Mouse (Mus musculus) kidney, adult 8-10 months (tissue): ENCODE results near the gene Parp11.
"Not testable (repeated sequence)": the region's sequence is repeated elsewhere in the genome, so short reads cannot be mapped to it uniquely, and the experiment has no call there.

Experiments
- DNase-seq, 2 experiments: peaks; one replicate each; pipeline ENCODE4 v3.0.0; 2022

The Parp11 gene

DNA sequence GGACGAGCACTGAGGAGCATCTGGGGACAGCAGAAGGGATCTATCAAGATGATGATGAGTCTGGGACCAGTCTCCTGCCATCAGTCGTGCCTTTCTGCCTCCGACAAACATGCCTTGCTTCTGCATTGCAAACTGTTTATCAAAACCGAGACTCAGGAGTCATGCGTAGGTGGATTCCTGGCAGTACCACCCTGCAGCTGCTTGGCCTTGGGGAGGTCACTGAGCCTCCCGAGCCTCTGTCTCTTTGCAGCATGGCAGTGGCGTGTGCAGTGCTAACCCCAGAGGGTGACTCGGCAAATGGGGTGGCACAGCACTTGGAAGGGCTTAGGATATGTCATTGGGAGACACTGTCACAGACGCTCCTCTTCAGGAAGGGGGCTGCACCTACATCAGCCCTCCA lies 53.5 kb downstream of the Parp11 start:
- DNase-seq, result no peak

DNA sequence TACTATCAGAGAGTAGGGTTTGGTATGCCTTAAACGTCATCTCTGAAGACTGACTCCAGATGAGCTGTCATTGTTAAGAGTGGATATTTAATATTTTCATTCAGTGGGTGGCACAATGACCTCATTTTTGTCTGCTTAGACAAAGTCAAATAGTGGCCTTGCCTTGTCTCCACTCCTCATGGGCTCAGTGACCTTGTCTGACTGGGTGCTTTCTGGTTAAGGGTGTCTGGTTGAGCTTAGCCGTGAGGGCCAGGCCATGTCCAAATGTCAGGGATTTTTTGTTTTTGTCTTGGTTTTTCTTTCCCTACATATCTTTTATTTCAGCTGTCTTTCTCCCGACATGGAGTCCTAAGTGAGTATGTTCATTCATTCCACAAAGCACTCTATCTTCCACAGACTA lies 54.2 kb downstream of the Parp11 start:
- DNase-seq, result no peak

DNA sequence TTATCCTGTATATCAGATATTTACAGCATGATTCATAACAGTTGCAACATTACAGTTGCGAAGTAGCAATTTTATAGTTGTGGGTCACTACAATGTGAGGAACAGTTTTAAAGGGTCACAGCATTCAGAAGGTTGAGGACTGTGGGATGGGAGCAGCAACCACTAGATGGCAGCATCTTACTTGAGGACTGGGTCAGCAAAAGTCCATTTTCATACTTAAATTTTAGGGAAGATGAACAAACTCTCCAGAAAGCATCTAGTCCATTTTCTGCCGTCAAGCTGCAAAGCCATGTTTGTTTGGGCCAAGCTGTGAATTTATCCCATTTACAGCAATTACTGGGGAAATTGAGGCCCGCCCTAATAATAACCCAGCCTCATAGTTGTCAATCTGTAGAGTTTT lies 55.9 kb downstream of the Parp11 start:
- DNase-seq, result peak; percentile 10 to 31

DNA sequence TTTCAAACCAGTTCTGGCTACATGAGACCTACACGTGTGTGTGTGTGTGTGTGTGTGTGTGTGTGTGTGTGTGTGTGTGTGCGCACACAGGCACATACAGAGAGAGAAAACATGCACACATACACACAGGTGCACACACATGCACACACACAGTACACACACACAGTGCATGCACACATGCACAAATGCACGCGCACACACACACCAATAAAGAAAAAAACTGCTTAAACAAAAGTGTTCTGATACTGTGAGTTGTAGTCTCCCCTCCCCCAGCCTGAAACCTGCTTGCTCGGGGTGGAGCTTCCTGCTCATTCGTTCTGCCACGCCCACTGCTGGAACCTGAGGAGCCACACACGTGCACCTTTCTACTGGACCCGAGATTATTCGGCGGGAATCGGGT lies 67.1 kb downstream of the Parp11 start:
- not testable (repeated sequence) for DNase-seq

DNA sequence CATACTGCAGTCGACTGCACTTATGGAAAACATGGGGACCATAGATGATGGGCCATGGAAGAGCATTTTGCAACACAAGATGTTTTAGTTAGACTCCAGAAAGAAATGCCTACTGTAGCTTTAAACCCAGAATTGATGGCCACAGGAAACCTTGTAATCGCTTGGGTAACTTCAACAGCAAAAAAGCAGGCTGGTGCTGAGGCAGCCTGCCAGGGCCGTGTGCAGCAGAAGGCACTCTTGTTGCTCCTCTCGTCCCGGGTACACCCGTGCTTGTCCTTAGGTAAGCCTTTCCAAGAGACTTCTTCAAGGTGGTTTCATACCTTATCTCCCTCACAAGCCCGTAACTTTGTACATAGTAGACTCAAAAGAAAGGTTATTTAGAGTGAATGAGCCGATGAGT lies 74.5 kb downstream of the Parp11 start:
- DNase-seq, result no peak

DNA sequence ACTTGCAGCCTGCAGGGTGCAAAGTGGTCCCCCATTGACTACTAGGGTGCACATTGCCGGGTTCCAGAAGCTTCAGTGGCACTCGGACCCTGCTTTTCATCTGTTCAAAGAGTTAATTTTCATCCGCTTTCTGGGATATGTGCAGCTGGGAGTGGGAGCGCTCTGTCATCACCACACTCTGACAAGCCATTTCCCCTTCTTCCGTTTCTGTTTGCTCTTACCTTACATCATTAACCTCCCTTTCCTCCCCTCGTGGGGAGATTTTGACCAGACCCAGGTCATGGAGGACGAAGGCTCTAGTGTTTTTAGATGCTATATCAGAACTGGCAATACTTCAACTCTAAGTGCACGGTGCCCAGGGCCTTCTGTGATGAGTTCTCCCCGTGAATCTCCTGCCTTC lies 75.7 kb downstream of the Parp11 start:
- no peak for DNase-seq

DNA sequence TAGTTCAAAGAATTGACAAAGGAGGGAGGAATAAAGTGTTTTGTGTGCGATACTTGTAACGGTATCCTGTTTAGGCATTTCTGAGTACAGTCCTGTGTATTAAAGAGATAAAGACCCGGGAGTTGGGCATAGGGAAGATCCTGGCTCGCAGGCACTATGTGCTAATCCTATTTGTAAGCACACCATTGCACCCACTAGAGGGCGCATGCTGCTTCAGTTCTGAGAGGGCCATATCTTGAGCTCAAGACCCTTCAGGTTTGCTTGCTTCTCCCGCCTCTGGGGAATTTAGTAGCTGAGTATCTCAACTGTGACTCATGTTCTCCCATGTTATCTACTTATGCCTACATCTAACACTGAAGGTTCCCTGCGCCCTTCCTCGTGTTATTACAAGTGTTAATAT lies 77.8 kb downstream of the Parp11 start:
- peak in 1 of 2 experiments; percentile 47 for DNase-seq

DNA sequence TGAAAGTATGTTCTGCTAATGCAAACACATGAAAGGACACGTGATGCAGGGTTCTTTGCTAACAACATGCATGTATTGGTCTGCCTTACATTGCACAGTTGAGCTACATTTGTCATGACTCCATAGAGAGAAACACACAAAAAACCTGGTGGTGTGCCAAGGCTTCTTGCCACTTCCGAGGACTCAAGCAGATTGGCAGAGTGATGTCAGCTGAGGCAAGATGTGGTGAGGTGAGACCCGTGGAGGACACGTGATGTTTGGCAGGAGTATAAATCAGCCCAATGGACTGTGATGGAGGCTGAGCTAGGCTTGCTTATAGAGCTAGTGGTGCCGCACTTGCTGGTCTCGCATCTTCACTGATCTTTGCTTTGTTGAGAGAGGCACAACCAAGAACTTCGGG lies 82.0 kb downstream of the Parp11 start:
- no peak for DNase-seq

DNA sequence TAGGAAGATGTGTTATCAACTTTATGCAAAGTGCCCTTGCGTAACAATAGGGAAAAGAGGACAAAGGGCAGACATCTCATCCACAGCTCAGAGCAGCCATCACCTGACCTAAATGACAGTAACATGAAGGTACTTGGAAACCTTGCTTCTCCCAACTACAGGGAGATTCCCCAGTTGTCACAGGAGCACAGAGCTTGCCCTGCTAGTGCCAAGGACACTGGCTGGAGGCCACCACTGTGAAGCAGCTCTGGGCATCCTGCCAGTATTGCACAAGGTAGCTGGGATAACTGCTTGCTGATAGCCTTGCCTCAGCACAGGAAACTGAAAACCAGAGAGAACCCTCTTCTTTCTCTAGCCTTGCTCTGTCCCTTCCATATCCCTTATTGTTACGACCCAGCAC lies 82.8 kb downstream of the Parp11 start:
- DNase-seq, result peak; percentile 41 to 63

DNA sequence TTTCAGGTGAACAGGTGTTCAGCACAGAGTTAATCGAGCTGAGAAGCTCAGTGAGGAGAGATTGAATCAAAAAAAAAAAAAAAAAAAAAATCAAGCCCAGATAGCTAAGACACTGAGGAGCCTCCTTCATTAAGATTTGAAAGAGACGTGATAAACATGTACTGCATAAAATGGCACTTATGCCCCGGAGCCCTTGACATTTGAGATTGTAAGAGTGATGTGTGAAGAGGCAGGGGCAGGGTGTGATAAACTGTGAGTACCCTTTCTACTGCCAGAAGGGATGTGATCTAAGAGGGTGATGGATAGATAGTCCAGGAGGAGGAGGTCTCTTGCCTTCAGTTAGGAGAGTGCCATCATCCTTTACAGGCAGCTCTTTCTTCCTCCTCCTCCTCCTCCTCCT lies 83.6 kb downstream of the Parp11 start:
- DNase-seq, result no peak

DNA sequence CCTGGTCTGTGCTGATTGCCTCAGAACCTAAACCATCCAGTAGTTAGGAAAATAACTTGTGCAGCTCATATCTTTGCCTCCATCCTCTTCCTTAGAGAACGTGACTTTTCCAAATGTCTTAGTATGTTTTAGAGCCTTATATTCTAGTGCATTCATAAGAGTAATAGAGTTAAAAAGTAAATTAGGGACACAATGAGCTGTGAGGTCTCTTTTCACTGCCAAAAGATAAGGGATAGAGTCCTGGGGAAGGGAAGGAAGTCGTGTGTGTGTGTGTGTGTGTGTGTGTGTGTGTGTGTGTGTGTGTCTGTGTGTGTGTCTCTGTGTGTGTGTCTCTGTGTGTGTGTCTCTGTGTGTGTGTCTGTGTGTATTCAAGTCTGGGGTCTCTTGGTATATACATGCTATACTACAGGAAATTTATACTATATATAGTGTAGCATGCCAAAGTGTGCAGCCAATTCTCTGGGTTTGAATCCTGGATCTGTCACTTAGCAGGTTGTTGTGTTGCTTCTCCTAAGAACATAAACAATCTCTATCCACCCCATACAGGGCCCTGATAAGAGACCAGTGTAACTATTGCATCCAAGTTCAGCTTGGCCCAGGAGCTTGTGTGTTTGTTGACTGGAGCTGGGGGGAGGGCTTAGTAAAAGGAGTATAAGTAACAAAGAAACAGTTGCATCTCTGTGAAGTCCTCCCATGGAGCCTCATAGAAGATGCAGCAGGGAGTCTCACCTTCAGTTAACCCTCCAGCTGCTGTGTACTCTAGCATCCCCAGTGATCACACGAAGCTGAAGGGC lies 85.0 kb downstream of the Parp11 start:
- no peak for DNase-seq

DNA sequence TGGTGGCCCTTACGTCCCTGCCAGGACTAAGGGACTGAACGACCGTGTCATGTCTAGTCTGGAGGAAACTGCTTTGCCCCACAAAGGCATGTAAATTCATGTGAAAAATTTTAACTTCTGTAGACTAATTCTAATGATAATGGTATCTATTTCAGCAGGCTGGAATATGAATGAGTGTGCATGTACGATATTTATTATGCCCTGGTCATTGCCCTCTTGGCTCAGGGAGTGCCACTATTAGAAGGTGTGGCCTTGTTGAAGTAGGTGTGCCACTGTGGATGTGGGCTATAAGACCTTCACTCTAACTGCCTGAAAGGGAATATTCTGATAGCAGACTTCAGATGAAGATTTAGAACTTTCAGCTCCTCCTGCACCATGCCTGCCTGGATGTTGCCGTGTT lies 85.7 kb downstream of the Parp11 start:
- DNase-seq, result no peak

DNA sequence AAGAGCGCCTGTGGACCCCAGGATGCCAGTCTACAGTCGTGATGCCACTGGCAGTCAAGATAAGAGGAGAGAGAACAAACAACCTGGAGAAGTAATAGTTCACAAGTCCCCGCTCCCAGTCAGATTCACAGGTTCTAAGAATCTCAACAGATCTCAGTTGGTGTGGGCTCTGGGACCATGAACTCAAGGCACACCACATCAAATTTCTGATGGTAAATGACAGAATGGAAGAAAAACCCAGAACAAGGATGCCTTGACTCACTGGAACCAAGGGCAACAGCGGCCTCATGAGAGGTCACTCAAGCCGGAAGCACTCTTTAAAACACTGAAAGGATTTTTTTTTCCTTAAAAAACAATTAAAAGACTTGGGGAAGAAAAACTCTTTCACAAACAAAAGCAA lies 87.1 kb downstream of the Parp11 start:
- DNase-seq, result no peak

DNA sequence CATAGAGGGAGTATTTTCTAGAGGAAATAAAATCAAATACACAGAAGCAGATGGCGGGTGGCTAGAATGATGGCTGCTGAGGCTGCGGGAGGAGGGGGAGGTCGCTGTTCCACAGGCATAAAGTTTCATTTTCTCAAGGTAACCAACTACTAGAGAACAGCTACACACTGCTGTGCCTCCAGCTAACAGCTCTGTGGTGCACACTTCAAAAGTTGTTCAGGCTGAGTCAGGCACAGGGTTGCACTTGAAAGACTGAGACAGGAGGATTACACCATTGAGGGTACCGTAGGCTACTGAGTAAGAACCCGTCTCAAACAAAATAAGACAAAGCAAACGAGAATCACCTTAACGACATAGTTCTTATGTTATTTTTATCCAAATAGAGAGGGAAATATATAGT lies 90.4 kb downstream of the Parp11 start:
- DNase-seq, result no peak

DNA sequence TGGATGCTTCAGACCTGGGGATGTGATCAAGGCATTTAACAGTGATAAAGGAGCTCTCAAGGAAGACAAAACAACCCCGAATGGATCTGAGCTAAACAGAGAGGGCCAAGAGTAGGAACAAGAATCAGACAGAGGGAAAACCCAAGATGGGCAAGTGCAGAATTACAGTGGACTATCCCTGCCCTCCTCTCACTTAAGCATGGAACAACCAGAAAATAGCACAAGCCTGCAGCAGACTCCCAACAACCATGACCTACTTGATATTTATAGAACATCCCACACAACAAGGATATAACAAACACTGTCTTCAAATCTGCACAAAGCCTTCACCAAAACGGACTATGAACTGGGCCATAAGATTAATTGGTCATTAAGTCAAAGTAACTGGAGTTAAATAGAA lies 91.5 kb downstream of the Parp11 start:
- DNase-seq, result no peak

DNA sequence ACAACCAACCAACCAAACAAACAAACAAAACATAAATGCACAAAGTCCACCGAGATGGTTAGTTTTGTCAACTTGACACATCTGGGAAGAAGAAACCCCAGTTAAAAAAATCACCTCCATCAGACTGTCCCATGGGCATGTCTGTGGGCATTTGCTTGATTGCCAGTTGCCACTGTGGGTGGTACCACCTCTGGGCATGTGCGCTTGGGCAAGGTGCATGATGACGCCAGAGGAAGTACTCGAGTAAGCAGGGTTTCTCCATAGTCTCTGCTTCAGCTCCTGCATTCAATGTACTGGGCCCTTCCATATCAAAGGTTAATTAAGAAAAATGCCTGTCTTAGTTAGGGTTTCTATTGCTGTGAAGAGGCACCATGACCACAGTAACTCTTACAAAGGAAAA lies 92.6 kb downstream of the Parp11 start:
- DNase-seq, result no peak

DNA sequence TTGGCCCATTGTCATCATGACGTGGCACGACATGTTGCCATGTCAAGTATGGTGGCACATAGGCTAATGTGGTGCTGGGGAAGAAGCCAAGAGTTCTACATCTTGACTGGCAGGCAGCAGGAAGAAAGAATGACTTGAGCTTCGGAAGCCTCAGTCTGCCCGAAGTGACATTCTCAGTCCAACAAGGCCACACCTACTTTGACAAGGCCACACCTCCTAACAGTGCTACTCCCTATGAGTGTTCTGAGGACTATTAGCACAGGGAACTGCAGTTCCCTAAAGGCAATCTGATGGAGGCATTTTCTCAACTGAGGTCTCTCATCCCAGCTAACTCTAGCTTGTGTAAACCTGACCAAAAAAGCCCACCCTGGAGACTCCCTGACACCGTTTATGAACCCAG lies 93.0 kb downstream of the Parp11 start:
- DNase-seq, result no peak

DNA sequence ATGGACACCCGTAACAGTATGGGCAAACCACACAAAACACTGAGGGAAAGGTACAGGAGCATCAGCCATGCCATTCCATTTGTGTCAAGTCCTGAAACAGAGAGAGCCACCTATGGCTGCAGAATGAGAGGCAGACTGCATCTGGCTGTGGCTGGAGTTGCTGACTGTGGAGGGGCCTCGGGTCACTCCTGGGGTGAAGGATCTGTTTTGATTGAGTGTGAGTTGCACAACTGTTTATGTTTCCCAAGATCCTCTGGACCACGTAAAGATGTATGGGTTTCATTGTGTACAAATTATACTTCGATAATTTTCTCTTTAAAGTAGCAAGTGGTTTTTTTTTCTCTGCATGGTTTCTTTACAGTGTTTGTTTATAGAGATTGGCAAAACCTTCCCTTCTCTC lies 93.9 kb downstream of the Parp11 start:
- DNase-seq, result no peak

DNA sequence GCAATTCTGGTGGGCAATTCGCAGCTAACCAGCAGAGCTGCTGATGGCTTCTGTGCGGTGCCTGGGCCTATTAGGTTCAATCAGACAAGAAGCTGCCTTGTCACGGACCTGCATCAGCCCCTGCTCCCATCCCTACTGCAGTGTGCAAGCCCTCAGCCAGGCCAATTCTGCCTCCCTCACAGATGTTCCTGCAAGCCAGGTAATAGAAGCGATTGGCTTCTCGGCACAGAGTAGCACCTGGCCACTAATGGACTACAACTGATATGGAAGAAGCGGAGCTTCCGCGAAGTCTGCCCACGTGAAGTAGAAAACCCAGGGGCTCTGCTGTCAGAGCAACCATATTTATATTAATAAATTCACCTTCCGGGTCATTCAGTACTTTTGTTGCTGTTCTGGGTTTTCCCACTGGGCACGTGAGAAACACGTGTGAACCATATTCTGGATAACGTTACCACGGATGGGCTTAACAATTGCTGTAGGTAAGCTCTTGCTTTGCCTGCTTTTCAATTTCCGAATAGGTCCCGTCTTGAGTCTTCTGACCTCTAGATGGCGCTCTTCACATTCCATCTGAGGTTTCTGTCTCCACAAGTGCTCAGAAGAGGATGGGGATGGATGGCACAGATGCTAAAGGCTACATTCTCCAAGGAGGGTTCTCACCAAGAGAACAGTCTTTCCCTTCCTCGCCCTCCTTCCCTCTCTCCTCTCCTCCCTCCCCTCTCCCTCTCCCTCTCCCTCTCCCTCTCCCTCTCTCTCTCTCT lies 95.2 kb downstream of the Parp11 start:
- peak; percentile 41 to 55 for DNase-seq
